Mouse (Mus musculus) liver, adult 2 months (tissue): ENCODE measurements around the gene Tmem230. TPM values are rescaled to one million over a fixed set of nuclear protein-coding genes. Genes with fewer than 3 reads are reported as not detected.

ENCODE experiments used
- DNase-seq: peaks from one replicate; pipeline ENCODE4 v3.0.0-alpha.2; 2011; ENCODE audit warnings: low read depth, low spot score; ENCODE audit errors: extremely low read depth
- H3K27ac ChIP-seq: fragments of 200-500 bp; replicated peaks from 2 replicates; pipeline ENCODE4 v1.5.1; 2012; ENCODE audit warnings: low read depth, mild to moderate bottlenecking, control low read depth, inconsistent platforms, low read length; ENCODE audit not compliant: insufficient read depth
- H3K27me3 ChIP-seq: fragments of 200-500 bp; 2 replicates; pipeline ENCODE4 v1.6.1; 2012; ENCODE audit warnings: mild to moderate bottlenecking, moderate library complexity, low read length, inconsistent platforms; ENCODE audit not compliant: control insufficient read depth, insufficient read depth
- H3K36me3 ChIP-seq: fragments of 200-500 bp; 2 replicates; pipeline ENCODE4 v1.6.1; 2012; ENCODE audit warnings: low read length, inconsistent platforms; ENCODE audit not compliant: control insufficient read depth, insufficient read depth
- H3K4me1 ChIP-seq: fragments of 200-500 bp; 2 replicates; pipeline ENCODE4 v1.6.1; 2011; ENCODE audit warnings: low read length; ENCODE audit not compliant: control insufficient read depth, insufficient read depth
- H3K4me3 ChIP-seq: fragments of 200-500 bp; 2 replicates; pipeline ENCODE4 v1.5.1; 2011; ENCODE audit warnings: low read depth, mild to moderate bottlenecking, control low read depth, low read length, moderate library complexity; ENCODE audit not compliant: insufficient read depth
- H3K79me2 ChIP-seq: fragments of 200-500 bp; 2 replicates; pipeline ENCODE4 v1.6.1; 2012; ENCODE audit warnings: inconsistent platforms, mild to moderate bottlenecking, low read length, moderate library complexity; ENCODE audit not compliant: control insufficient read depth, insufficient read depth
- H3K9ac ChIP-seq: fragments of 200-500 bp; 2 replicates; pipeline ENCODE4 v1.6.1; 2012; ENCODE audit warnings: low read depth, mild to moderate bottlenecking, control low read depth, inconsistent platforms, low read length
- CTCF ChIP-seq: fragments of 200-500 bp; IDR thresholded peaks from 2 replicates; pipeline ENCODE4 v1.5.1; 2011; ENCODE audit warnings: low read depth, low read length, control low read depth
- POLR2A ChIP-seq: fragments of 200-500 bp; IDR thresholded peaks from 2 replicates; pipeline ENCODE4 v1.6.1; 2011; ENCODE audit warnings: low read length, control low read depth; ENCODE audit not compliant: insufficient read depth; ENCODE audit errors: extremely low read depth
- WGBS: fragments of 180-500 bp; shearing (Covaris S2); methylation state at CpG from one replicate; pipeline ENCODE4 v1.1.7; 2018; 5-methylcytosine and 5-hydroxymethylcytosine counted together
- polyA plus RNA-seq: library from polyadenylated mRNA; depleted of rRNA; stranded (reverse); fragments of >200 nt; gene quantifications from 2 replicates; pipeline ENCODE4 v1.2.3, GENCODE M21; 2012
- total RNA-seq: library from RNA; depleted of rRNA; stranded (reverse); fragments of >200 nt; gene quantifications from 2 replicates; pipeline ENCODE4 v1.2.3, GENCODE M21; 2014

Gene Tmem230
- total and polyA plus RNA-seq, 2 experiments = 14.8 to 35.2 TPM

GRCm38 (mm10) chr2:132205549-132205948 is 42.1 kb downstream of the Tmem230 start:
- Histone ChIP-seq H3K27me3 (no peaks in the 10 kb centered on the region), H3K9ac (no peak overlapping the region)
- WGBS = 69% methylated on average over 4 of the region's 4 CpGs

GRCm38 (mm10) chr2:132203773-132204172 is 43.8 kb downstream of the Tmem230 start:
- Histone ChIP-seq H3K4me1 (no peaks in the 10 kb centered on the region), H3K27me3 (no peaks in the 10 kb centered on the region), H3K79me2 (no peaks in the 10 kb centered on the region), H3K4me3 (no peak overlapping the region), H3K9ac (no peak overlapping the region), H3K27ac (no peak overlapping the region), H3K36me3 (no peaks in the 10 kb centered on the region)
- 70% methylated on average over 3 of the region's 3 CpGs for WGBS
- no peak for TF ChIP-seq CTCF
- no peak for TF ChIP-seq POLR2A
- peak; percentile 20 for DNase-seq

More at GRCm38 (mm10) chr2:132205549-132205948, 42.1 kb downstream of the Tmem230 start:
- H3K79me2 ChIP-seq = no peaks in the 10 kb centered on the region
- H3K4me3 ChIP-seq = no peak overlapping the region
- H3K27ac ChIP-seq = no peak overlapping the region
- no peak for DNase-seq
- no peak for TF ChIP-seq CTCF
- TF ChIP-seq POLR2A = no peak
- no peaks in the 10 kb centered on the region for H3K4me1 ChIP-seq
- H3K36me3 ChIP-seq = no peaks in the 10 kb centered on the region

GRCm38 (mm10) chr2:132203186-132203585 is 44.4 kb downstream of the Tmem230 start:
- no peak for DNase-seq
- 77% methylated on average over 3 of the region's 3 CpGs for WGBS

GRCm38 (mm10) chr2:132198017-132198933 is 49.3 kb downstream of the Tmem230 start:
- no peak for DNase-seq
- TF ChIP-seq POLR2A (no peak), CTCF (no peak)
- WGBS = 83% methylated on average over 9 of the region's 9 CpGs

More at GRCm38 (mm10) chr2:132203186-132203585, 44.4 kb downstream of the Tmem230 start:
- H3K36me3 ChIP-seq = no peaks in the 10 kb centered on the region
- H3K4me3 ChIP-seq = no peak overlapping the region
- H3K27me3 ChIP-seq = no peaks in the 10 kb centered on the region
- TF ChIP-seq CTCF (no peak), POLR2A (no peak)
- no peak overlapping the region for H3K27ac ChIP-seq
- no peaks in the 10 kb centered on the region for H3K79me2 ChIP-seq
- H3K9ac ChIP-seq = no peak overlapping the region
- no peaks in the 10 kb centered on the region for H3K4me1 ChIP-seq

GRCm38 (mm10) chr2:132195602-132196001 is 52.0 kb downstream of the Tmem230 start:
- Histone ChIP-seq H3K27ac (no peak overlapping the region), H3K79me2 (no peaks in the 10 kb centered on the region), H3K4me3 (no peak overlapping the region), H3K9ac (no peak overlapping the region), H3K4me1 (no peaks in the 10 kb centered on the region), H3K27me3 (no peaks in the 10 kb centered on the region), H3K36me3 (no peaks in the 10 kb centered on the region)
- WGBS = 83% methylated on average over 2 of the region's 2 CpGs
- DNase-seq = no peak
- TF ChIP-seq POLR2A = no peak
- TF ChIP-seq CTCF = no peak

More at GRCm38 (mm10) chr2:132198017-132198933, 49.3 kb downstream of the Tmem230 start:
- Histone ChIP-seq H3K4me3 (no peak overlapping the region), H3K4me1 (no peaks in the 10 kb centered on the region), H3K27me3 (no peaks in the 10 kb centered on the region), H3K36me3 (no peaks in the 10 kb centered on the region), H3K79me2 (no peaks in the 10 kb centered on the region), H3K27ac (no peak overlapping the region), H3K9ac (no peak overlapping the region)
